Mouse (Mus musculus) ovary, postnatal 14 days (tissue): ENCODE data around the gene Gm28230.

Source experiments
- DNase-seq: peaks from one replicate; pipeline ENCODE4 v3.0.0; 2022; ENCODE audit warnings: low spot score

Gm28230 gene

DNA sequence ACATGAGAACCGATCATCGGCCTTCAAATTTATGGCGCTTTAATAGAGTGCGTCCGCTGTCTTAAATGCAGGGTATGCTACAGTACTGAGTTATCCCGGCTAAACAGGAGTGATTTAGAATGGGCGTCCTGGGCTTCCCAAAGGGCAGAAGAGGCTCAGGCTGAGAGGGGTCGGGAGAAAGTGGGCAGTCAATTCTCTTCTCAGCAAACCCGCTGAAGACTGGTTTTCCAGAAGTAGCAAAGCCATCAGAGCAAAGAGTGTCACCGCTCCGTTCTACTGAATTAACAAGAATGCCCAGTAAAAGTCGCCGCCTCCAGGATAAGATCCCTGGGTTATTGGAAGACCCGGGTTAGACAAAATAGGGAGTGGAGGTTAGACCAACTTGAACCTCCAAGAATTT, 13.3 kb downstream of the Gm28230 start:
- no peak for DNase-seq

- DNase-seq, result no peak
Observed at GRCm38 (mm10) chr2:74740311-74741091, 14.0 kb downstream of the Gm28230 start.

GRCm38 (mm10) chr2:74741252-74741978, 14.9 kb downstream of the Gm28230 start:
- DNase-seq, result no peak

DNA sequence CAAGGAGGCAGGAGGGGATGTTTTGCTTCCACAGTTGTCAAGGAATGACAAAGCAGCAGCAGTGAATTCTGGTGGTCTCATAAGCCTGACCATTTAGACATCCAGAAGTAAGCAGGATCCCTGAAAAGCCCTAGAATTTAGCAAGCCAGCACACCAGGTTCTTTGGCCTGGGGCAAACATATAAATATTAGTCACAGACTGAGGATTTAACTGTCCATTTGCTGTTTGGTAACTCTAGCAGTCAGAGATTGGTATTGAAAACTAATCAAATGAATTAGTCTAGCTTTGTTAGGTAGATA, 15.4 kb downstream of the Gm28230 start:
- DNase-seq, result no peak

GRCm38 (mm10) chr2:74745540-74746297, 19.2 kb downstream of the Gm28230 start:
- DNase-seq, result no peak

DNA sequence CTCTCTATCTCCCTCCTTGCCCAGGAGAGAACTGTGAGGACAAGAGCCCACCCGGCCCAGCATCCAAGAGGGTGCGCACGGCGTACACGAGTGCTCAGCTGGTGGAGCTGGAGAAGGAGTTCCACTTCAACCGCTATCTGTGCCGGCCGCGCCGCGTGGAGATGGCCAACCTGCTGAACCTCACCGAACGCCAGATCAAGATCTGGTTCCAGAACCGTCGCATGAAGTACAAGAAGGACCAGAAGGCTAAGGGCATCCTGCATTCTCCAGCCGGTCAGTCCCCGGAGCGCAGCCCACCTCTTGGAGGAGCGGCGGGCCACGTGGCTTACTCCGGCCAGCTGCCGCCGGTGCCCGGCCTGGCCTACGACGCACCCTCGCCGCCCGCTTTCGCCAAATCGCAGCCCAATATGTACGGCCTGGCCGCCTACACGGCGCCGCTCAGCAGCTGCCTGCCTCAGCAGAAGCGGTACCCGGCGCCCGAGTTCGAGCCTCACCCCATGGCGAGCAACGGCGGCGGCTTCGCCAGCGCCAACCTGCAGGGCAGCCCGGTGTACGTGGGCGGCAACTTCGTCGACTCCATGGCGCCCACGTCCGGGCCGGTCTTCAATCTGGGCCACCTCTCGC, 19.9 kb downstream of the Gm28230 start:
- DNase-seq, result no peak

GRCm38 (mm10) chr2:74747006-74747405, 20.5 kb downstream of the Gm28230 start:
- DNase-seq, result no peak

GRCm38 (mm10) chr2:74747661-74748141, 21.2 kb downstream of the Gm28230 start:
- no peak for DNase-seq

- DNase-seq, result no peak
Observed at GRCm38 (mm10) chr2:74748436-74748995, 22.0 kb downstream of the Gm28230 start.

DNA sequence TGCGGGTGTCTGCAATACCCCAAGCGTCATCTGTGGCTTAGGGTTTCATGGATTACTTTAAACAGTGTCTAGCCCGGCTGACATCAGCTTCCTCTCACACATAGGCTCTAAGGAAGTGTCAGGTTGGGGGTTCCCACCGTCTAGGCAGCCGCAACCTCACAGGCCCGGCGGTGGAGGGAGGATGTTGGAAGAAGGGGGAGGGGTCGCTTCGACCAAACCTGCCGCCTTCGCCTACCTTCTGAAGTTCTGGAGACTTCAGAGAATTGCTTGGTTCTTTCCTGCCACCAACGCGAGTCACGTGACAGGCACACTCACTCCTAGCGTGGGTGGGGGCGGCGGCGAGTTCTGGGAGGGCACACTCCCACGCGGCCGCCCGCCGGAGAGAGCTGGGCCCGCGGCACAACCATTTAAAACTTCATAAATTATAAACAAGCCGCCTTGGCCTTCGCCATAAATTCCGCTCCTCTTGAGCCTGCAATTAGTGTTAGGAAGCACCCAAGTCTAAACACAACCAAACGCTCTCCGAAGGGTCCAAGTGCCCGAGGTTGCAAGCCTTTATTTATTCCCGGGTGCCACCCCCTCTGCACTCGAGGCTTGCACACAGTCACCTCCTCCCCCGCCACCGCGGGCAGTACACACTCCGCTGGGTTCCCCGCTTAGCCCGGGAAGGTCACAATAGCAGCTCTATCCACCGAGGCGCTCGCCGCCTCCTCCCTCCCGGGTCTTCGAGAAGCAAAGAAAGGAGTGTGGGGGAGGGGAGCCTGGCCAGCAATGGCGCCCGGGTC, 23.0 kb downstream of the Gm28230 start:
- DNase-seq, result no peak

DNA sequence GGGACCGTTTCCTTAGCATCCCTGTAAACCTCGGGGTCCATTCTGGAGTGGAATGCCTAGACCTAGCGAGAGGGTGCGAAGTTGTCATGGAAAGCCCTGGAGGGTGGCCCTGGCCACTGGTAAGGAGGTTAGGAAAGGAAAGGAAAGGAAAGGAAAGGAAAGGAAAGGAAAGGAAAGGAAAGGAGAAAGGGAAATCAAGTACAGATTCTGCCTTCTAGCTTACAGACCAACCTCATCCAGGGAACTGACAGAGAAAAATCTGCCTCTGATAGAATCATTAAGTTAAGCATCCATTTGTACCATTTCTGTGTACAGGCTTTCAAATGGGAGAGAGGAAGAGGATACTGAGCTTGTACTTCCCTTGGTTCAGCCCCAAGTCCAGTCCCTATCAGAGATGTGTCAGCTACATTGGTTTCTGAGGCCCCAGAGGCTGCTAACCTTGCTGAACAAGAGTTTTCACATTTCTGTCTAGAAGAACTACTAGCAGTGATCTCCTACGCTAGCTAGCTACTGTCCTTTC, 24.3 kb downstream of the Gm28230 start:
- DNase-seq, result no peak

DNA sequence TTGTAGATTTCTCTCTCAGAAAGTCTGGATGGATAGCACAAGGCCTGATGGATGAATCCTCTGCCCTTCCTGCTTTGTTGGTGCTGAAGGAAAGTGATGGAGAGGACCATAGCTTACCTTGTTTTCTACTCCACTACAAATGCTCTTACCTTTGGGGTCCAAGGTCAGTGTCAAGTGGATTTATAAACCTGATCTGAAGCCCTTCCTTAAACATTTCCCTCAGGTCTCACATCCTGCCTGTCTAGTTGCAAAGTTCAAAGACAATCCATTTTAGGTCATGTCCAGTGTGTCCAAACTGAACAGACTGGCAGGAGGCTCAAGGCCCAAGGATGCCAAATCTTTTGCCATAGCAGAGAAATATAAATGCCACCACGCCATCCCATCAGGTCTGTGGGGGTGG, 25.3 kb downstream of the Gm28230 start:
- no peak for DNase-seq

DNA sequence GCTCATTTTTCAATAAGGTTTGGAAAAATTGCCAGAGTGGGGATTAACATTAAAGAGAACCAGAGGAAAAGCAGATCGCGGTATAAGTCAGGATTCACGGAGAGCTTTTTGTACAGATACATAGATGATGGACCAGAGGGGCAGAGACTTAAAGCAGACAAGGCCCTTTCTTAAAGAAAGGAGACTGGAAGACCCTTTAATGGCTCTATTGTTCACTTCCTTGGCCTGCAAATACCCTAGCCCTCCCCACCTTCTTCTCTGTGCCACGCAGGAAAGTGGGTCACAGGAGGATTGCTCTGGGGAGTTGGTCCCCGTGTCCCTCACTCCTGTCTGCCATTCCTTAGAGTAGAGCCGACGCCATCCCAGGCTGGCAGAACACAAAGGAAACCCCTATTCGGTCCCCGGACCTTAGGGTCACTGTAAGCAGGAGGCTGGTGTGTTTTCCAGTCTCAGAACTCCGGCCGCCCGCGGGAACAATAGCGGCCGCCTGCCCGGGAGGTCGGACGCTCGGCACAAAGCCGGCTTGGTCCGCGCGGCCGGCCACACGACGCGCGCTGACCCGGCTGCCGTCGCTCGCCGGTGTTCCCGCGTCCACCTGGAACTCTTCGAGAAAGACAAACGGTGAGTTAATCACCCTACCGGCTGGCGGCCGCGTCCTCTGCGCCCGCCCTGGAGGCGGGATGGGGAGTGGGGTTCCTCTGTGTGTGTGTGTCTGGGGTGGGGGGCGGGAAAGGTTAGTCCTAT, 26.1 kb downstream of the Gm28230 start:
- no peak for DNase-seq

- no peak for DNase-seq
Observed at GRCm38 (mm10) chr2:74753175-74753523, 26.6 kb downstream of the Gm28230 start.

DNA sequence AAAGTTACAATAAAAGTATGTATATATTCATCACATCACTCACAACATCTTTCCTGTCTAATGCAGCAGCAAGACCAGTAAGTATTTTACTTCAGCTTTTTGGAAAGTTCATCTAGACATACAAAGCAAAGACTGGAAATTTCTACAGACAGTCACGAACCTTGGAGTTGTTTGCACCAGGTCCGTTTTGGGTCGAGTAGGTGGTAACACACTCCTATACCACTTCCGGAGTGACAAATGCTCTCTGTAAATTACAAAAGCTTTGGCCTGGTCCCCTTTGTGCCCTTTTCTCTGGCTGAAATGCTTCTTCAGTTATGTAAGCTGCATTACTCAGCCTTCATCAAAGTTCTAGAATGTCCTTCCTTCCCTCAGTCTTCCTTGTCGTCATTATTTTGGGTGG, 27.2 kb downstream of the Gm28230 start:
- DNase-seq, result no peak

GRCm38 (mm10) chr2:74760146-74760545, 33.6 kb downstream of the Gm28230 start:
- DNase-seq, result no peak

DNA sequence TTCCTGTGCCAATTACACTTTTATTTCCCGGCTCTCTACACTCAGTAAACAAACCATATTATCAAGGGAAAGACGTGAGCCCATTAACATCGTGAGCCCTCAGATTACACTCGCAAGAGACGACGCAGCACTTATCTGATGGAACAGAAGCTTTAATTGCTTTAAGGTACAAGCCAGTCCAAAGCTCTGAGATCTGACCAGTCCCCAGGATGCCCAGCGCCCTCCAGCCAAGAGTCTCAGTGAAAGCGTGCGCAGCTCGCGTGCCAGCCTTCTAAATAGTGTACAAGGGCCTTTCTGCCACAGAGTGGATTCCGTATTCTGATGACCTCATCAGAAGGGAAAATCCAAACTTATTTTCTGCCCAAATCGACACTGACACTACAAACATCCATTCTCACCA, 35.4 kb downstream of the Gm28230 start:
- no peak for DNase-seq

GRCm38 (mm10) chr2:74762522-74763244, 36.2 kb downstream of the Gm28230 start, which contains the start of gene Hoxd1:
Gene Hoxd1 (plus strand): TSS chr2:74762980.
- DNase-seq, result no peak

DNA sequence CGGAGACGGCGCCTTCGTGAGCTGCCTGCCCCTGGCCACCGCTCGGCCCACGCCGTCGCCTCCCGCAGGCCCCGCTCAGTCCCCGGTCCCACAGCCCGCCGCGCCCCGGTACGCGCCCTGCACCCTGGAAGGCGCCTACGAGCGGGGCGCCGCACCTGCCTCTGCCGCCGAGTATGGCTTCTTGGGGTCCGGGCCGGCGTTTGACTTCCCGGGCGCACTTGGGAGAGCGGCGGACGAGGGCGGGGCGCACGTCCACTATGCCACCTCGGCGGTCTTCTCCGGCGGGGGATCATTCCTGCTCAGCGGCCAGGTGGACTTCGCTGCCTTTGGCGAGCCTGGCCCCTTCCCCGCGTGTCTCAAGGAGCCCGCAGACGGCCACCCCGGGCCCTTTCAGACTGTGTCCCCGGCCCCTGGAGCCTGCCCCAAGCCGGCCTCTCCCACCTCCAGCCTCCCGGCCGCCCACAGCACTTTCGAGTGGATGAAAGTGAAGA, 36.8 kb downstream of the Gm28230 start:
- DNase-seq, result no peak
